Mouse (Mus musculus) retina, postnatal 1 day (tissue): Measurements from ENCODE around the gene Gpbar1.

Source experiments
- DNase-seq: peaks from one replicate; pipeline ENCODE4 v3.0.0-alpha.2; 2012

Gpbar1 gene

GRCm38 (mm10) chr1:74278538-74278937 is at the start of gene Gpbar1:
Gene Gpbar1 (plus strand): TSS chr1:74278550.
- DNase-seq, result no peak

- no peak for DNase-seq
Observed at GRCm38 (mm10) chr1:74229942-74230341, 48.4 kb upstream of the Gpbar1 start.

GRCm38 (mm10) chr1:74230992-74231391 is 47.4 kb upstream of the Gpbar1 start:
- DNase-seq, result no peak

- DNase-seq, result peak; percentile 97
Observed at GRCm38 (mm10) chr1:74235938-74236589, 42.3 kb upstream of the Gpbar1 start, which contains the start of gene Arpc2. Gene Arpc2 (plus strand): TSS chr1:74236084.

GRCm38 (mm10) chr1:74236590-74237317 is 41.6 kb upstream of the Gpbar1 start:
- DNase-seq, result no peak

GRCm38 (mm10) chr1:74237671-74238070 is 40.7 kb upstream of the Gpbar1 start:
- no peak for DNase-seq

- no peak for DNase-seq
Observed at GRCm38 (mm10) chr1:74238136-74238535, 40.2 kb upstream of the Gpbar1 start.

- no peak for DNase-seq
Observed at GRCm38 (mm10) chr1:74239162-74239561, 39.2 kb upstream of the Gpbar1 start.

- no peak for DNase-seq
Observed at GRCm38 (mm10) chr1:74239618-74240017, 38.7 kb upstream of the Gpbar1 start.

GRCm38 (mm10) chr1:74240311-74240710 is 38.0 kb upstream of the Gpbar1 start:
- DNase-seq, result no peak

GRCm38 (mm10) chr1:74240832-74241231 is 37.5 kb upstream of the Gpbar1 start:
- DNase-seq, result no peak

- DNase-seq, result no peak
Observed at GRCm38 (mm10) chr1:74245525-74245924, 32.8 kb upstream of the Gpbar1 start.

GRCm38 (mm10) chr1:74248799-74249198 is 29.6 kb upstream of the Gpbar1 start:
- no peak for DNase-seq

GRCm38 (mm10) chr1:74249331-74249980 is 28.9 kb upstream of the Gpbar1 start:
- no peak for DNase-seq

- DNase-seq, result no peak
Observed at GRCm38 (mm10) chr1:74250096-74250495, 28.3 kb upstream of the Gpbar1 start.

- no peak for DNase-seq
Observed at GRCm38 (mm10) chr1:74255704-74256345, 22.5 kb upstream of the Gpbar1 start.

- no peak for DNase-seq
Observed at GRCm38 (mm10) chr1:74256782-74257181, 21.6 kb upstream of the Gpbar1 start.

- DNase-seq, result no peak
Observed at GRCm38 (mm10) chr1:74262510-74262909, 15.8 kb upstream of the Gpbar1 start.

- DNase-seq, result no peak
Observed at GRCm38 (mm10) chr1:74268750-74269149, 9.6 kb upstream of the Gpbar1 start.

GRCm38 (mm10) chr1:74271659-74272058 is 6.7 kb upstream of the Gpbar1 start:
- DNase-seq, result no peak

GRCm38 (mm10) chr1:74275015-74275414 is 3.3 kb upstream of the Gpbar1 start:
- no peak for DNase-seq

GRCm38 (mm10) chr1:74277041-74277440 is 1.3 kb upstream of the Gpbar1 start:
- DNase-seq, result no peak

GRCm38 (mm10) chr1:74277883-74278537 is 340 bp upstream of the Gpbar1 start:
- DNase-seq, result peak; percentile 30
